Mouse (Mus musculus) heart, embryonic 15.5 days (tissue): ENCODE measurements around the gene Ttc17. TPM values are rescaled to one million over a fixed set of nuclear protein-coding genes. Genes with fewer than 3 reads are reported as not detected.

Experiments
- ATAC-seq: fragments of 200-750 bp; cut with Nextera tagmentation; replicated peaks from 2 replicates; pipeline ENCODE4 v1.8.0; 2017; ENCODE audit warnings: low read depth, moderate TSS enrichment; ENCODE audit not compliant: insufficient number of reproducible peaks, insufficient read depth, low FRiP score
- H3K27ac ChIP-seq: fragments of 300-500 bp; sonication (generic); 2 replicates; pipeline ENCODE4 v1.5.1; 2015; ENCODE audit warnings: mild to moderate bottlenecking, inconsistent platforms
- H3K27me3 ChIP-seq: fragments of 300-500 bp; sonication (generic); 2 replicates; pipeline ENCODE4 v1.6.1; 2015; ENCODE audit warnings: inconsistent platforms
- H3K36me3 ChIP-seq: fragments of 300-500 bp; sonication (generic); 2 replicates; pipeline ENCODE4 v1.6.1; 2015; ENCODE audit warnings: mild to moderate bottlenecking, inconsistent platforms
- H3K4me1 ChIP-seq: fragments of 300-500 bp; sonication (generic); replicated peaks from 2 replicates; pipeline ENCODE4 v1.6.1; 2015; ENCODE audit warnings: inconsistent platforms
- H3K4me2 ChIP-seq: fragments of 300-500 bp; sonication (generic); 2 replicates; pipeline ENCODE4 v1.6.1; 2015; ENCODE audit warnings: inconsistent platforms, mild to moderate bottlenecking, moderate library complexity
- H3K4me3 ChIP-seq: fragments of 300-500 bp; sonication (generic); 2 replicates; pipeline ENCODE4 v1.5.1; 2015; ENCODE audit warnings: mild to moderate bottlenecking, inconsistent platforms
- H3K9ac ChIP-seq: fragments of 300-500 bp; sonication (generic); 2 replicates; pipeline ENCODE4 v1.6.1; 2015; ENCODE audit warnings: mild to moderate bottlenecking, inconsistent platforms
- H3K9me3 ChIP-seq: fragments of 300-500 bp; sonication (generic); replicated peaks from 2 replicates; pipeline ENCODE4 v1.6.1; 2016; ENCODE audit warnings: inconsistent platforms
- whole genome bisulfite sequencing: fragments of 180-500 bp; shearing (Covaris S2); methylation state at CpG from one replicate; pipeline ENCODE4 v1.1.7; 2015; ENCODE audit warnings: mixed read lengths; 5-methylcytosine and 5-hydroxymethylcytosine counted together
- polyA plus RNA-seq: library from polyadenylated mRNA; unstranded; fragments of >200 nt; fragmentation: Nextera tagmentation; extraction: Ambion mirVana; gene quantifications from 2 replicates; pipeline ENCODE4 v1.2.1, GENCODE M21; 2015

The Ttc17 gene
- 14.6 and 16.0 TPM in 2 replicates for polyA plus RNA-seq

DNA sequence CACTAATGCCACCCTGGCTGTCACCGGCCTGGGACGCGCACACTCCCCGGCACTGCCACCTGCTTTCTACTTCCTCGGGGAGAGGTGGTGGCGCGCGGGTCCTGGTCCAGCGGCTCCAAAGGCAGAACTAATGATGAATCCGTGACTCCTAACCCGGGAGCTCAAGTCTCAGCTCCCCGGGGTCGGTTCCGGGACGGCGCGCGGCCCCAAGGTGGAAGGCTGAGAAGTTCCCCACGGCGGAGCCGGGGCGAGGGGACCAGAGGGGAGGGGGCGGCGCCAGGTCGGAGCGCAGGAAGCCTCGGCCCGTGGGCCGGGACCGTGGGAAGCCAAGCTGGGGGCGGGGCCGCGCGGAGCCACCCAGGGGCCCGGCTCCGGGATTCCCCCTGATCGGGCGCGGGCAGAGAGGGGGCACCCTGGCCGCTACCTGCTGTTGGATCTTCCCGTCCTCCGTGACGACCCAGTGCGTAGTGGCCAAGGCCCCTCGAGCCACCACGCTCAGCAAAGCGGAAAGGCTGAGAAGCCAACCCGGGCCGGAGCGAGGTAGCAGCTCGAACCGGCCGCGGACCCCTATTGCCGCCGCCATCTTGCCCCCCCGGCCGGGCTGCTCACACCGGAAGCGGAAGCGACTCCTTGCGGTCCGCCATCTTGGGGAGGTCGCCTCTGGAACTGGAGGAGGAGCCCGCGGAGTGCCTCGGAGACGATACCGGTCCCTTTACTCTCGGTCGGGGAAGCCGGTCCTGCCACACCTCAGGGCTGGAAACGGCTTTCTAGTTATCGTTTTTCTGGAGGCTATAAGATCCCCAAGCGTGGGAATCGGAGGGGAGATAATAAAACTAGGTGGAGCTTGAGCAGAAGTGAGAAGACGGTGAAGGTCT is at the start of gene Ttc17:
Gene Ttc17 (minus strand): TSS at position 607 of the 875 bp plus-strand sequence.
- under 1% methylated on average over 74 of the region's 77 CpGs for WGBS

DNA sequence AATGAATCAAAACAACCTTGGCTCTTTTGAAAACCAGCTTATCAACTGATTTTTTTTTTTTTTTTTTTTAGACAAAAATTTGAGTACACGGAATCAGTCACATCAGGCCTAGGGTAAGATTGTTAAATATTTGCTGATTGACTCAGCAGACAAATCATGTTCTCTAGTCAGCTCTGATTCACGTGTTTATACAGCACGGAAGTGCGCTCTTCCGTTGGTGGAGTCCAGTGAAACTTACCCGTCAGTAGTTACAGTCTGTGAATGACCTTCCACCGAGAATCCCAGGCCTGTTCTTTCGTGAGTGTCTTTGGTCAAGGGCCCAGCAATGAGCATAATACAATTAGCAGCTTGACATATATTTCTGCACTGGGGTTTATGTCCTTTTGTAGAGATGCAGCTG is 43.2 kb upstream of the Ttc17 start:
- Histone ChIP-seq H3K4me3 (no peak overlapping the region), H3K36me3 (no peaks in the 10 kb centered on the region), H3K27ac (no peak overlapping the region), H3K9ac (no peak overlapping the region), H3K9me3 (no peaks in the 10 kb centered on the region), H3K4me1 (no peaks in the 10 kb centered on the region), H3K4me2 (no peak overlapping the region), H3K27me3 (no peaks in the 10 kb centered on the region)
- 79% methylated on average over 8 of the region's 8 CpGs for WGBS
- no peak for ATAC-seq

More for the DNA sequence above, at the start of gene Ttc17:
- peak within 1 kb of the TSS; percentile 92 for H3K27ac ChIP-seq
- peak within 1 kb of the TSS; percentile 93 for H3K9ac ChIP-seq
- H3K4me1 ChIP-seq = peaks cover 31% of the 10 kb centered on the region
- no peaks in the 10 kb centered on the region for H3K27me3 ChIP-seq
- peak; percentile 93 for ATAC-seq
- no peaks in the 10 kb centered on the region for H3K9me3 ChIP-seq
- peak within 1 kb of the TSS; percentile 76 for H3K4me2 ChIP-seq
- H3K36me3 ChIP-seq = peaks cover 10% of the 10 kb centered on the region
- peak within 1 kb of the TSS; percentile 91 for H3K4me3 ChIP-seq

DNA sequence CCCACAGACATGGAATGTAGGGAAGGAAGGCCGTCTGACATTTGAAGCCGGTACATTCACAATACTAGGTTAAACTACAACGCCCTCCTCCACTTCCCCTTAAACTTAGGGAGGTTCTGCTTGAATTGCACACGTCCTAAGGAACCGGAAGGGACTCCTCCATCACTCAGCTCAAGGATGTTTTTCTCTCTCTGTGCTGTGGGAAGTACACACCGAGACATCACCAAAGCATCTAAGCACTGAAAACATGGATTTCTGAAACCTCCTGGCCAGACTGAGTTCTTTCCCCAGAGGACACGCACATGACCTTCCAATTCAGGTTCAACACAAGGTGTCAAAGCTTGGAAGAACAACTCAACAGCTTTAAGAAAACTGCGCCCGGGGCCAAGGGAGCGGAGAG is 30.5 kb upstream of the Ttc17 start:
- no peak for ATAC-seq
- Histone ChIP-seq H3K4me3 (peak overlapping the region; percentile 88), H3K4me1 (peaks cover 36% of the 10 kb centered on the region), H3K4me2 (peak overlapping the region; percentile 84), H3K27me3 (no peaks in the 10 kb centered on the region), H3K27ac (peak overlapping the region; percentile 73), H3K9me3 (no peaks in the 10 kb centered on the region), H3K9ac (peak overlapping the region; percentile 88), H3K36me3 (no peaks in the 10 kb centered on the region)
- WGBS = under 1% methylated on average over 10 of the region's 10 CpGs

DNA sequence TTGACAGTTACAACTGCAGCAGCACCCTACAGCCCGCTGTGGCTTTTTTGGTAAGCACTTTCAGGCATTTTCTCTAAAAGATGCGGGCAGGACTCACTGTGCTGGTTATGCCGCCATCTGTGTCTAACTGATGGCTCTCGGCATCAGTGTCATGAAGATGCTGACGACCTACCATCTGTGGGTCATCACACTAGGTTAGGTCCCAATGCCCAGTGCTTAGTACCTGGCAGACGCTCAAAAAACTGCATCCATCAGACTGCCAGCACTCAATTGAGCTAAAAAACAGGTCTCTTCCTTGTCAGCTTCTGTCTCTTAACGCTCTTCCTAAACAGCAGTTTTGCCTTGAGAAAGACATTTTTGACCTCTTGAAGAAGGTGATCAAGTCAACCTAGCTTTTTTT is 29.0 kb upstream of the Ttc17 start:
- WGBS = 81% methylated on average over 7 of the region's 7 CpGs
- no peak overlapping the region for H3K4me2 ChIP-seq
- no peak overlapping the region for H3K4me3 ChIP-seq
- H3K9me3 ChIP-seq = no peaks in the 10 kb centered on the region
- H3K27me3 ChIP-seq = no peaks in the 10 kb centered on the region
- no peaks in the 10 kb centered on the region for H3K36me3 ChIP-seq
- peaks cover 50% of the 10 kb centered on the region for H3K4me1 ChIP-seq
- no peak for ATAC-seq
- no peak overlapping the region for H3K27ac ChIP-seq
- no peak overlapping the region for H3K9ac ChIP-seq

DNA sequence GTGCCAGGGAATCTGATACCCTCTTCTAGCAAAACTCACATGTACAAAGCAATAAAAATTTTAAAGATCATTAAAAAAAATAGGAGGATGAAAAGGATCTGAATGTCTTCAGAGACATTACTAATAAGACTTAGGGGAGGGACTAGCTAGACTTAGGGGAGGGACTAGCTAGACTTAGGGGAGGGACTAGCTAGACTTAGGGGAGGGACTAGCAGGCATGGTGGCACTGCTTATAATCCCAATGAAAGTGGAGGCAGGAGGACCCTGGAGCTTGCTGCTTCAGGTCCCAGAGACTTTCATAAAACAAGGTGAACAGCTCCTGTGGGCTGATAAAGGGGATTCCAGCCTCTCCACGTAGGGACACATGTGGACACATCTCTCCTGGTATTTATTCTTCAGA is 28.3 kb upstream of the Ttc17 start:
- Histone ChIP-seq H3K9ac (no peak overlapping the region), H3K27ac (no peak overlapping the region), H3K4me1 (peaks cover 51% of the 10 kb centered on the region), H3K27me3 (no peaks in the 10 kb centered on the region), H3K9me3 (no peaks in the 10 kb centered on the region), H3K36me3 (no peaks in the 10 kb centered on the region), H3K4me2 (no peak overlapping the region), H3K4me3 (no peak overlapping the region)
- WGBS = 63% methylated on average over 1 of the region's 1 CpGs
- ATAC-seq = no peak

DNA sequence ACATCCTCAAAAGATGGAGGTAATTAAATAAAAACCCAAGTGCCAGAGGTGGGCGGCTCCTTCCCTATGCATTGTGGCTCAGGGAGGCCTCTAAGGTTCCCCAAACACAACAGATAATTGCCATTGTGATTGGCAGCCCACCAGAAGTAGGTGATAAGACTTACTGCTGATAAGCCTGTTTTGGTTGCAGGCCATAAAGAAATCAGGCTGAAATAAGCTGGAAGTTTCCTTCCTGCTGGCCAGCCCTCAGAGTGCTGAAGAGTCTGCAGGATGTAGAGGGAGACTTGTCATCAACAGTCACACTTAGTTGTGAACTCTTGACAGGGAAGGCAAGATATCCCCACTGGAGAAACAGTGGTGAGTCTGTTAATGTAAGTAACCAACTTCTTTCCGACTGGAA is 25.7 kb upstream of the Ttc17 start:
- 0 out of 2 replicates have a peak overlapping the region, but pooled peaks have one; percentile 18 for H3K27ac ChIP-seq
- H3K9ac ChIP-seq = no peak overlapping the region
- H3K36me3 ChIP-seq = peaks cover 5% of the 10 kb centered on the region; the same call in 1 of the 2 replicates
- ATAC-seq = peak; percentile 47; the same call in 1 of the 2 replicates
- whole genome bisulfite sequencing = 20% methylated on average over 2 of the region's 2 CpGs
- peaks cover 51% of the 10 kb centered on the region for H3K4me1 ChIP-seq
- H3K4me2 ChIP-seq = no peak overlapping the region
- no peak overlapping the region for H3K4me3 ChIP-seq
- no peaks in the 10 kb centered on the region for H3K9me3 ChIP-seq
- H3K27me3 ChIP-seq = no peaks in the 10 kb centered on the region

DNA sequence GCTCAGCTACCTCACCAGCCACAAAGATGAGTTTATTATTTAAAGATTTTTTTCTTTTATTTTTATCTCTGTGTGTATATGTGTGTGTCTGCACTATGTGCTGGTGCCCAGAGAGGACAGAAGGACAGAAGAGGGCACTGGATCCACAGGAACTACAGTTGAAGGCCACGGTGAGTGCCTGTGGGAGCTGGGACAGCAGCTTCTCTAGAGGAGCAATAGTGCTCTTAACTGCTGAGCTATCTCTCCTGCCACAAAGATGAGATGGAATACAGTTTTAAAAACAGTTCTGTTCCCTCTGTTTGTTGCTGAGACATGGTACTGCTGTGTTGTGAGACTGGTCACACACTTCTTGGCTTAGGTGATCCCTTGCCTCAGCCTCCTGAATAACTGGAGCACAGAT is 22.0 kb upstream of the Ttc17 start:
- 90% methylated on average over 1 of the region's 1 CpGs for WGBS
- Histone ChIP-seq H3K27me3 (no peaks in the 10 kb centered on the region), H3K4me2 (no peak overlapping the region), H3K27ac (no peak overlapping the region), H3K36me3 (peaks cover 38% of the 10 kb centered on the region), H3K9ac (no peak overlapping the region), H3K4me3 (no peak overlapping the region), H3K9me3 (no peaks in the 10 kb centered on the region), H3K4me1 (peaks cover 28% of the 10 kb centered on the region)
- no peak for ATAC-seq

DNA sequence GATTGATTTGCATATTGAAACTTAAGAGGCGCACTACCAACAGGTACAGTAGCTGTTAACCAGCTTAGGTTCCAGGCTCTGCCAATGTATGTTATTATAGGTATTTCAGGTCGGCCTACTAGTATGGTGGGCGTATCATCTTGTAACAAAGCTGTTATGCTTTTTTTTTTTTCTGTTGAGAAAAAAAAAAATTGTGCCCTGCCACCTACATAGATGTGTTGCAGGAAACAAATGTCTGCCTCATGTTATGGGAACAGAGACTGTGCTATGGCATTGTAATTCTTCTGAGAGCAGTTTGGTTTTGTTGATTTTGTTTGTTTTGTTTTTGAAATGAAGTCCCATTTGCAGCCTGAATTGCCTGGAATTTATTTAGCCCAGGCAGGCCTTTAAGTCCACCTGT is 952 bp upstream of the Ttc17 start:
- H3K4me1 ChIP-seq = peaks cover 28% of the 10 kb centered on the region
- 0 out of 2 replicates have a peak overlapping the region, but pooled peaks have one; percentile 92 for H3K27ac ChIP-seq
- peaks cover 19% of the 10 kb centered on the region for H3K36me3 ChIP-seq
- no peak for ATAC-seq
- H3K4me3 ChIP-seq = peak overlapping the region; percentile 91
- 26% methylated on average over 3 of the region's 3 CpGs for WGBS
- peak overlapping the region; percentile 76 for H3K4me2 ChIP-seq
- H3K27me3 ChIP-seq = no peaks in the 10 kb centered on the region
- H3K9ac ChIP-seq = peak overlapping the region; percentile 93; the same call in 1 of the 2 replicates
- no peaks in the 10 kb centered on the region for H3K9me3 ChIP-seq

DNA sequence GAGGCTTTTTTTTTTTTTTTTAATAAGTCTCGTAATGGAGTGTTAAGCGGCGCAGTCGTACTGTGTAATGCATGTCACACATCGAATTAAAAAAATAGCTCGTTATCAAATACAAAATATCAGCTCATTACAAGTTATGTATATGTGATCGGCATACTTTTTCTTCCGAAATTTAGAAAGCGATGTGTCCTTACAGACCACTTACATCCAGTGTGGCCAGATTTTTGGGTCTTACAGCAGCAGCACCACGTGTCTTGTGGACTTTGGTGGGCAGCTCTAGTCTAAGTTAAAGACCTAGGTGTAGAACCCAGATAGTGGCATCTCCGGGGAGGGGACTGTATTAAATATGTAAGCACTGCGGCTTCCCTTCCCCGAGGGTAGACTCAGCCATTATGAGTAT is 532 bp upstream of the Ttc17 start:
- Histone ChIP-seq H3K36me3 (peaks cover 16% of the 10 kb centered on the region), H3K27ac (peak overlapping the region; percentile 92), H3K9me3 (no peaks in the 10 kb centered on the region), H3K9ac (peak overlapping the region; percentile 93), H3K4me3 (peak overlapping the region; percentile 91), H3K4me2 (peak overlapping the region; percentile 76), H3K4me1 (peaks cover 30% of the 10 kb centered on the region), H3K27me3 (no peaks in the 10 kb centered on the region)
- ATAC-seq = no peak
- 2% methylated on average over 13 of the region's 13 CpGs for WGBS

DNA sequence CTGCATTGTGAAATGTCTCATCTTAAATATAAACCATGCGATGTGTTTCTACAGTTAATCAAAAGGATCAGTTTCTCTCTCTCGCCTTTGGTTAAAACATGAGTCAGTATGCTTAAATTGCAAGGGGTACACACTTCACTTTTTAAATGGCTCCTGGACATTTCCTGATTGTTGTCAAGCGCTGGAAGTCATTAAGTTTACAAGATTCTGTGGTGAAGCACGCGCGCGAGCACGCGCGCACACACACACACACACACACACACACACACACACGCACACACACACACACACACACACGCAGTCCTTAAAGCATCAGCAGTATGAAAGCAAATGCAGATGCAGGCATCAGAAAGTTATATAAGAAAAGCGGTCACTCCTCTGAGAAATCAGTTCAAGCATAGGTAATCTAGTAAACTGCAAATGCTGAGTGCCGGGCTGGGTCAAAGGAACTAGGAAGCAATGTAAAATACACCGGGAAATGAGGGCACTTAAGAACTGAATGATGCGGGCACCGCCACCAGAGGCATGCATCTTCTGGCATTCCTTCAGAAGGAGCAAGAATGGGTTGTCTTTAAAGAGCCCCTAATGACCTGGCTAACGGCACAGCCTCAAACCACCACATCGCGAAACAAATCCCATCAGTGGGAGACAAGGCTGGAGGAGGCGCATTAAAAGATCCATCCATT is 949 bp downstream of the Ttc17 start:
- WGBS = 9% methylated on average over 21 of the region's 21 CpGs
- no peaks in the 10 kb centered on the region for H3K27me3 ChIP-seq
- H3K4me1 ChIP-seq = peaks cover 34% of the 10 kb centered on the region
- H3K36me3 ChIP-seq = 0 out of 2 replicates have a peak, but pooled peaks cover 2% of the 10 kb centered on the region
- H3K9me3 ChIP-seq = no peaks in the 10 kb centered on the region
- peak overlapping the region; percentile 93 for H3K9ac ChIP-seq
- H3K4me3 ChIP-seq = peak overlapping the region; percentile 91
- no peak for ATAC-seq
- peak overlapping the region; percentile 76 for H3K4me2 ChIP-seq
- H3K27ac ChIP-seq = peak overlapping the region; percentile 92

DNA sequence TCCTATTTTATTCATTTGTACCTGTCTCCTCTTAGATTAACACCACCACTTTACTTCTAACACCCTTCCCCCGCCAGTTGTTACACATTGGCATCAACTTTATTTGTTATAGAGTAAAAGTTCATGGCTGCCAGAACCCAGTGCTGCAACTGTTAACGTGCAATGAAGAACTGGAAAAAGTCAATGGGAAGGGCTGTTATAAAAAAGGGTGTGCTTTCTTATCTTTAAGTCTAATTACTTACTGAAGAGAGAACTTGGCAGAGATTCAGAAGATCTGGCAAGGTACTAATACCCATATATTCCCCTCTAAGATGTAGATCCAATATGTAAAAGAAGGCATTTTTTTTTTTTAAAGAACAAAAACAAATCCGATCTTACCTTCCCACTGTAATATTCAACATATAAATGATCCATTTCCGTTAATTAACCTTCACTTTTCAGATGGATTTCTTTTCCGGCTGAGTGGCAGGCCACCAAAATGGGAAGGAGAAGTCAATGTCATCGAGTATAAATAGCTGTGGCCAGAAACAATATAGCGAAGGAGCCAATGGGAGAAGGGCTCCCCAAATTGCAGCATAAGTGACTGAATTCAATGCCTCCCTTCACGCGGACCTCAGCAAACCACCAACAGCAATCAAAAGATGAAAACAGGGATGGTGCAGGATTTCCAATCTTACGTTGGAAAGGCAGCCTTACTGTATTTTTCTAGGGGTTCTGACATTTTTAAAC is 1.8 kb downstream of the Ttc17 start:
- 0 out of 2 replicates have a peak overlapping the region, but pooled peaks have one; percentile 92 for H3K27ac ChIP-seq

More for the DNA sequence above, 1.8 kb downstream of the Ttc17 start:
- peak overlapping the region; percentile 91 for H3K4me3 ChIP-seq
- no peak for ATAC-seq
- WGBS = 46% methylated on average over 10 of the region's 10 CpGs
- peaks cover 34% of the 10 kb centered on the region for H3K4me1 ChIP-seq
- no peaks in the 10 kb centered on the region for H3K9me3 ChIP-seq
- no peaks in the 10 kb centered on the region for H3K27me3 ChIP-seq
- H3K9ac ChIP-seq = 0 out of 2 replicates have a peak overlapping the region, but pooled peaks have one; percentile 17
- peak overlapping the region; percentile 76 for H3K4me2 ChIP-seq
- H3K36me3 ChIP-seq = no peaks in the 10 kb centered on the region
